Mouse (Mus musculus) heart, postnatal 0 days (tissue): ENCODE data around the gene Zscan10.

Source experiments
- CTCF ChIP-seq: IDR thresholded peaks from 2 replicates; pipeline ENCODE4 v1.5.1; 2016; ENCODE audit warnings: antibody characterized with exemption, control low read depth, low read depth
- EP300 ChIP-seq: IDR thresholded peaks from 2 replicates; pipeline ENCODE4 v1.6.1; 2016; ENCODE audit warnings: antibody characterized with exemption, low read depth

DNA sequence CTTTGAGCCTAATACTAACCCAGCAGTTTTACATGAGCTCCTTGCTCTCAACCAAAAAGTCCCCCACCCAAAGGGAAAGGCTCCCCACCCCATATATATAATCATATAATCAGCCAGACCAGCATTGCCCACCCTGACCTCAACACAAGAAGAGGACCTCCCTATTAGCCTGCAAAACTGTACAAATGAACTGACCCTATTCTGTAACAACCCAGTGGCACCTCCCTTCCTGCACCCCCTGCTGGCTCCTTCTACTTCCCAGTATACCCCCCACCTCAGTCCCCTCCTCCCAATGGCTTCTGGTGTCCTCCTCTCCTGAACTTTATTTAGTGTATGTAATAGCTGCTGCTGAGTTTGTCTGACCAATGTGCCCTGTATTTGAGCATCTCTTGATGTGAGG is 49.2 kb upstream of the Zscan10 start:
- TF ChIP-seq CTCF = no peak
- no peak for TF ChIP-seq EP300
